Mouse (Mus musculus): ENCODE measurements around the gene Tpgs1. TPM values are rescaled to one million over a fixed set of nuclear protein-coding genes. Genes with fewer than 3 reads are reported as not detected.
A peak's percentile ranks its signal among the peaks of the same experiment; 100 is the strongest.

The Tpgs1 gene
- total and polyA plus RNA-seq, 3 experiments, result 42.0 to 58.9 (median 42.8) TPM

- TF ChIP-seq MXI1 (IDR thresholded peaks at IDR 0.05; ENCODE audit: low read depth, low read length), result 0 out of 2 replicates have a peak, but pooled peaks have one; percentile 5
- TF ChIP-seq CHD1 (IDR thresholded peaks at IDR 0.05; ENCODE audit: low read depth, low read length), result no peak
- Histone ChIP-seq H3K4me2 (ENCODE audit: insufficient read depth, low read depth, poor library complexity, severe bottlenecking) (peak overlapping the region; percentile 64), H3K4me1 (ENCODE audit: control insufficient read depth in 1 of 2, insufficient read depth in 2 of 2) (peaks cover 21 to 33% of the 10 kb centered on the region in 2 experiments), H3K9ac (ENCODE audit: insufficient read depth, low read depth) (peak overlapping the region; percentile 95), H3K27me3 (replicated peaks) (no peaks in the 10 kb centered on the region), H3K79me2 (replicated peaks; ENCODE audit: control insufficient read depth, extremely low read depth, insufficient read depth, poor library complexity, severe bottlenecking) (peaks cover 46% of the 10 kb centered on the region), H3K9me3 (replicated peaks; ENCODE audit: low read length) (no peaks in the 10 kb centered on the region), H3K4me3 (replicated peaks in 1 of 3; ENCODE audit: low read depth in 2 of 3, low read length in 2 of 3, poor library complexity in 1 of 3) (peak overlapping the region; percentile 82 to 94 (median 87)), H3K36me3 (replicated peaks in 1 of 2; ENCODE audit: control insufficient read depth in 1 of 2, insufficient read depth in 1 of 2, low read length in 1 of 2) (peaks cover 18 to 43% of the 10 kb centered on the region in 2 experiments), H3K27ac (ENCODE audit: insufficient read depth, low read depth) (no peak overlapping the region)
- in situ Hi-C loops (cut with MboI; ENCODE audit: low pct_ligation_motif_present, low pct_unique_long_range_greater_than_20kb, low sequenced_read_pairs) (no loop called here), dilution Hi-C loops (cut with MboI; ENCODE audit: extremely low pct_ligation_motif_present, extremely low pct_unique_long_range_greater_than_20kb, low sequenced_read_pairs) (no loop called here)
- DNase-seq (ENCODE audit: extremely low read depth), result no peak
These were observed 35.8 kb downstream of the Tpgs1 start for GRCm38 (mm10) chr10:79704970-79705360.

DNA sequence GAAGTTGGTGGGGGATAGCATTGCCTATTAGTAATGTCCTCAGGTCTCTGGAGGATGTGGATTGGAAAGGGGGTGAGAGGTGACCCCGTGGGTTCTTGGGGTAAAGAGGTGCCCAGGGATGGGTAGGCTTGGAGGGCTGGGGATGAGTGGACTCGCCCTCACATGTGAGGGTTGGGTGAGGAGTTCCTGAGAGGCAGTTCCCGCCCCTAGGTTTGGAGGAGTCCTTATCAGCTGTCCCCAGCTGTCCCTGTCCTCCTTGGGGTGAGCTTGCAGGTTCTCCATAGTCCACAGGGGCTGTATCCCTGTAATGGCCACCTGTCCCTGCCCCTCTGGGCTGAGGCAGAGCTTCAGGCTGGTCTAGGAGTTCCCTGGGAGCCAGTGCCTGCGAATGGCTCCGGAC lies 36.8 kb downstream of the Tpgs1 start:
- Histone ChIP-seq H3K79me2 (replicated peaks; ENCODE audit: control insufficient read depth, extremely low read depth, insufficient read depth, poor library complexity, severe bottlenecking) (peaks cover 46% of the 10 kb centered on the region), H3K4me1 (ENCODE audit: control insufficient read depth in 1 of 2, insufficient read depth in 2 of 2) (peaks cover 21 to 33% of the 10 kb centered on the region in 2 experiments), H3K36me3 (replicated peaks in 1 of 2; ENCODE audit: control insufficient read depth in 1 of 2, insufficient read depth in 1 of 2, low read length in 1 of 2) (peaks cover 28 to 53% of the 10 kb centered on the region in 2 experiments), H3K9ac (ENCODE audit: insufficient read depth, low read depth) (peak overlapping the region; percentile 95), H3K27ac (ENCODE audit: insufficient read depth, low read depth) (no peak overlapping the region), H3K27me3 (replicated peaks) (no peaks in the 10 kb centered on the region), H3K9me3 (replicated peaks; ENCODE audit: low read length) (no peaks in the 10 kb centered on the region), H3K4me3 (replicated peaks in 1 of 3; ENCODE audit: low read depth in 2 of 3, low read length in 2 of 3, poor library complexity in 1 of 3) (peak overlapping the region; percentile 11 to 94 (median 87)), H3K4me2 (ENCODE audit: insufficient read depth, low read depth, poor library complexity, severe bottlenecking) (peak overlapping the region; percentile 64)
- in situ Hi-C loops (cut with MboI; ENCODE audit: low pct_ligation_motif_present, low pct_unique_long_range_greater_than_20kb, low sequenced_read_pairs) (no loop called here), dilution Hi-C loops (cut with MboI; ENCODE audit: extremely low pct_ligation_motif_present, extremely low pct_unique_long_range_greater_than_20kb, low sequenced_read_pairs) (no loop called here)
- no peak for DNase-seq (ENCODE audit: extremely low read depth)
- peak; percentile 12; the same call in 1 of the 2 replicates for TF ChIP-seq POLR2A (IDR thresholded peaks at IDR 0.05; ENCODE audit: low read depth, low read length)
- no peak for TF ChIP-seq ZNF384 (IDR thresholded peaks at IDR 0.05; ENCODE audit: low read depth, low read length)

- H3K9me3 ChIP-seq (replicated peaks; ENCODE audit: low read length), result no peaks in the 10 kb centered on the region
- H3K4me3 ChIP-seq (replicated peaks in 1 of 3; ENCODE audit: low read depth in 2 of 3, low read length in 2 of 3, poor library complexity in 1 of 3), result peak overlapping the region in 2 of 3 experiments; percentile 87 to 94
- peaks cover 46% of the 10 kb centered on the region for H3K79me2 ChIP-seq (replicated peaks; ENCODE audit: control insufficient read depth, extremely low read depth, insufficient read depth, poor library complexity, severe bottlenecking)
- peak overlapping the region; percentile 12; the same call in 1 of the 2 replicates for H3K27ac ChIP-seq (ENCODE audit: insufficient read depth, low read depth)
- dilution Hi-C loops (cut with MboI; ENCODE audit: extremely low pct_ligation_motif_present, extremely low pct_unique_long_range_greater_than_20kb, low sequenced_read_pairs) (no loop called here), in situ Hi-C loops (cut with MboI; ENCODE audit: low pct_ligation_motif_present, low pct_unique_long_range_greater_than_20kb, low sequenced_read_pairs) (no loop called here)
- TF ChIP-seq ZC3H11A (IDR thresholded peaks at IDR 0.05; ENCODE audit: low read depth, low read length) (no peak), POLR2A (IDR thresholded peaks at IDR 0.05; ENCODE audit: low read depth, low read length) (0 out of 2 replicates have a peak, but pooled peaks have one; percentile 9), MAX (IDR thresholded peaks at IDR 0.05; ENCODE audit: low read length) (peak; percentile 72), ZNF384 (IDR thresholded peaks at IDR 0.05; ENCODE audit: low read depth, low read length) (no peak), ETS1 (conservative IDR thresholded peaks at IDR 0.05; ENCODE audit: low read depth, low read length) (0 out of 2 replicates have a peak, but pooled peaks have one; percentile 15), UBTF (IDR thresholded peaks at IDR 0.05; ENCODE audit: low read depth, low read length) (no peak), JUN (IDR thresholded peaks at IDR 0.05; ENCODE audit: insufficient read depth, low read depth, low read length) (peak; percentile 11; the same call in 1 of the 2 replicates), USF1 (IDR thresholded peaks at IDR 0.05; ENCODE audit: low read depth, low read length) (peak; percentile 51), KAT2A (IDR thresholded peaks at IDR 0.05; ENCODE audit: insufficient replicate concordance, low read length) (no peak), NELFE (IDR thresholded peaks at IDR 0.05; ENCODE audit: low read depth, low read length) (no peak)
- H3K9ac ChIP-seq (ENCODE audit: insufficient read depth, low read depth), result peak overlapping the region; percentile 95
- peaks cover 34 to 59% of the 10 kb centered on the region in 2 experiments for H3K36me3 ChIP-seq (replicated peaks in 1 of 2; ENCODE audit: control insufficient read depth in 1 of 2, insufficient read depth in 1 of 2, low read length in 1 of 2)
- H3K4me2 ChIP-seq (ENCODE audit: insufficient read depth, low read depth, poor library complexity, severe bottlenecking), result peak overlapping the region; percentile 64
- peaks cover 21 to 33% of the 10 kb centered on the region in 2 experiments for H3K4me1 ChIP-seq (ENCODE audit: control insufficient read depth in 1 of 2, insufficient read depth in 2 of 2)
- DNase-seq (ENCODE audit: extremely low read depth), result no peak
- H3K27me3 ChIP-seq (replicated peaks), result no peaks in the 10 kb centered on the region
These were observed 37.4 kb downstream of the Tpgs1 start for GRCm38 (mm10) chr10:79706406-79707094.
